Mouse (Mus musculus) liver, embryonic 14.5 days (tissue): ENCODE results near the gene Stk35. TPM values are rescaled to one million over a fixed set of nuclear protein-coding genes. Genes with fewer than 3 reads are reported as not detected.

Source experiments
- ATAC-seq: fragments of 200-750 bp; cut with Nextera tagmentation; 2 replicates; pipeline ENCODE4 v1.8.0; 2017; ENCODE audit warnings: moderate number of reproducible peaks, mild to moderate bottlenecking, moderate library complexity; ENCODE audit not compliant: insufficient read depth
- DNase-seq, 3 experiments: peaks; one replicate each; pipeline ENCODE4 v3.0.0-alpha.2; 2012 to 2013; ENCODE audit warnings: low read depth in 3 of 3, low spot score in 3 of 3
- H3K27ac ChIP-seq: fragments of 300-500 bp; sonication (generic); 2 replicates; pipeline ENCODE4 v1.5.1; 2014; ENCODE audit warnings: moderate library complexity, mild to moderate bottlenecking, control low read depth, inconsistent platforms
- H3K27me3 ChIP-seq: fragments of 300-500 bp; sonication (generic); 2 replicates; pipeline ENCODE4 v1.6.1; 2014; ENCODE audit warnings: mild to moderate bottlenecking, low read length, moderate library complexity; ENCODE audit not compliant: control insufficient read depth, insufficient read depth
- H3K36me3 ChIP-seq: fragments of 300-500 bp; sonication (generic); replicated peaks from 2 replicates; pipeline ENCODE4 v1.6.1; 2014; ENCODE audit warnings: low read depth; ENCODE audit not compliant: control insufficient read depth, insufficient read depth
- H3K4me1 ChIP-seq, 2 experiments: fragments of 200-500 bp in 1 of 2; fragments of 300-500 bp in 1 of 2; sonication (generic) in 1 of 2; replicated peaks; 2 replicates each; pipeline ENCODE4 v1.6.1; 2012 to 2014; ENCODE audit warnings: antibody characterized with exemption in 1 of 2, inconsistent platforms in 1 of 2, low read length in 1 of 2; ENCODE audit not compliant: control insufficient read depth in 2 of 2, insufficient read depth in 2 of 2
- H3K4me2 ChIP-seq: fragments of 300-500 bp; sonication (generic); 2 replicates; pipeline ENCODE4 v1.6.1; 2014; ENCODE audit warnings: low read depth, mild to moderate bottlenecking, control low read depth, moderate library complexity
- H3K4me3 ChIP-seq, 2 experiments: fragments of 200-500 bp in 1 of 2; fragments of 300-500 bp in 1 of 2; sonication (generic) in 1 of 2; 2 replicates each; pipeline ENCODE4 v1.5.1; 2012 to 2014; ENCODE audit warnings: low read depth in 2 of 2, low read length in 2 of 2, mild to moderate bottlenecking in 2 of 2, control low read depth in 1 of 2, inconsistent platforms in 1 of 2, moderate library complexity in 1 of 2; ENCODE audit not compliant: insufficient read depth in 1 of 2
- H3K9ac ChIP-seq: fragments of 300-500 bp; sonication (generic); replicated peaks from 2 replicates; pipeline ENCODE4 v1.6.1; 2014; ENCODE audit warnings: mild to moderate bottlenecking, control low read depth, moderate library complexity
- H3K9me3 ChIP-seq: fragments of 300-500 bp; sonication (generic); 2 replicates; pipeline ENCODE4 v1.6.1; 2016; ENCODE audit warnings: low read length, mixed read lengths; ENCODE audit not compliant: control insufficient read depth
- CTCF ChIP-seq: IDR thresholded peaks from 2 replicates; pipeline ENCODE4 v1.5.1; 2016; ENCODE audit warnings: antibody characterized with exemption, low read depth, control low read depth
- EP300 ChIP-seq: IDR thresholded peaks from 2 replicates; pipeline ENCODE4 v1.6.1; 2016; ENCODE audit warnings: antibody characterized with exemption, low read depth
- WGBS: fragments of 180-500 bp; shearing (Covaris S2); extraction: QIAGEN DNeasy Blood & Tissue Kit; methylation state at CpG from one replicate; pipeline ENCODE4 v1.1.7; 2014; ENCODE audit not compliant: insufficient replicate concordance; 5-methylcytosine and 5-hydroxymethylcytosine counted together
- polyA plus RNA-seq, 2 experiments: library from polyadenylated mRNA; depleted of rRNA in 1 of 2; stranded (reverse) in 1 of 2; unstranded in 1 of 2; fragments of >200 nt; fragmentation: Nextera tagmentation in 1 of 2; extraction: Ambion mirVana in 1 of 2; gene quantifications; 2 replicates each; pipeline versions ENCODE4 v1.2.1 to v1.2.3; 2012 to 2014

The Stk35 gene
- polyA plus RNA-seq, 2 experiments: 4.9 to 5.8 TPM

DNA sequence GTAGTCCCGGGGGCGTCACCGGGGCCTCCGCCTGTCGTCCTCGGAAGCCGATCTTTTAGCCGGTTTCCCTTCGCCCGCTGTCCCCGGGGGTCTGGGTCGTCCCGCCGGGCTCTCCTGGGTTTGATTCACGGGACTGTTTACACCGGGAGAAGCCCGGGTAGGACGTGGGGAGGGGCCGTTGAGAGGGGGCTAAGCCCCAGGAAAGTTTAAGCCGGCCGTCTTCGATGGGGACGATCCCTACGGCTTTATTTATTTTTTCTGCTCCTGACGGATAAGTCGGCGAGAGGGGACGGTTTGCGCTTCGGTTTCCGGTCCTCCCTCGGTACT, 550 bp downstream of the Stk35 start:
- under 1% methylated on average over 30 of the region's 32 CpGs for WGBS
- peak overlapping the region; percentile 47 for H3K27ac ChIP-seq
- H3K4me1 ChIP-seq: peaks cover 11 to 12% of the 10 kb centered on the region in 2 experiments
- H3K4me2 ChIP-seq: peak overlapping the region; percentile 77
- no peak for ATAC-seq
- TF ChIP-seq CTCF: no peak
- no peak for TF ChIP-seq EP300
- no peak for DNase-seq
- H3K4me3 ChIP-seq: peak overlapping the region; percentile 81 to 90
- H3K9ac ChIP-seq: peak overlapping the region; percentile 93
- peaks cover 11% of the 10 kb centered on the region for H3K36me3 ChIP-seq
- no peaks in the 10 kb centered on the region for H3K9me3 ChIP-seq
- H3K27me3 ChIP-seq: no peaks in the 10 kb centered on the region

- H3K4me2 ChIP-seq: peak overlapping the region; percentile 77
- H3K36me3 ChIP-seq: peaks cover 11% of the 10 kb centered on the region
- peak overlapping the region; percentile 47 for H3K27ac ChIP-seq
- H3K9ac ChIP-seq: peak overlapping the region; percentile 93
- under 1% methylated on average over 73 of the region's 73 CpGs for WGBS
- ATAC-seq (peak; percentile 72), DNase-seq (peak; percentile 60 to 65 (median 60))
- no peaks in the 10 kb centered on the region for H3K27me3 ChIP-seq
- peaks cover 11 to 12% of the 10 kb centered on the region in 2 experiments for H3K4me1 ChIP-seq
- no peak for TF ChIP-seq EP300
- peak; percentile 9; the same call in 1 of the 2 replicates for TF ChIP-seq CTCF
- peak overlapping the region; percentile 81 to 90 for H3K4me3 ChIP-seq
- no peaks in the 10 kb centered on the region for H3K9me3 ChIP-seq
Observed at GRCm38 (mm10) chr2:129801231-129802029, 1.1 kb downstream of the Stk35 start.

GRCm38 (mm10) chr2:129805486-129805885, 5.2 kb downstream of the Stk35 start:
- H3K9me3 ChIP-seq: no peaks in the 10 kb centered on the region
- no peak overlapping the region; the same call in 1 of the 2 replicates for H3K9ac ChIP-seq
- TF ChIP-seq CTCF (no peak), EP300 (no peak)
- ATAC-seq: no peak
- no peak overlapping the region for H3K4me2 ChIP-seq
- DNase-seq: no peak
- H3K27me3 ChIP-seq: no peaks in the 10 kb centered on the region
- H3K27ac ChIP-seq: no peak overlapping the region
- H3K4me1 ChIP-seq: peaks cover 6 to 8% of the 10 kb centered on the region in 2 experiments; a peak in 3 of 4 replicates
- no peak overlapping the region for H3K4me3 ChIP-seq
- peaks cover 20% of the 10 kb centered on the region for H3K36me3 ChIP-seq
- WGBS: 74% methylated on average over 4 of the region's 4 CpGs

- H3K36me3 ChIP-seq: peaks cover 27% of the 10 kb centered on the region
- 79% methylated on average over 2 of the region's 2 CpGs for WGBS
- no peak for DNase-seq
Observed at GRCm38 (mm10) chr2:129806486-129806885, 6.2 kb downstream of the Stk35 start.

DNA sequence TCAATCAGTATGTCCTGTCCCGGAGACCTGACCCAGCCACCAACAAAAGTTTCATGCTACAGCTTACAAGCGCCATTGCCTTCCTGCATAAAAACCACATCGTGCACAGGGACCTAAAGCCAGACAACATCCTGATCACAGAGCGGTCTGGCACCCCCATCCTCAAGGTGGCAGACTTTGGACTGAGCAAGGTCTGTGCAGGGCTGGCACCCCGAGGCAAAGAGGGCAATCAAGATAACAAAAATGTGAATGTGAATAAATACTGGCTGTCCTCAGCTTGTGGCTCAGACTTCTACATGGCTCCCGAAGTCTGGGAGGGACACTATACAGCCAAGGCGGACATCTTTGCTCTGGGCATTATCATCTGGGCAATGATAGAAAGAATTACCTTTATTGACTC, 10.2 kb downstream of the Stk35 start:
- no peak overlapping the region for H3K9ac ChIP-seq
- peaks cover 25% of the 10 kb centered on the region for H3K36me3 ChIP-seq
- no peaks in the 10 kb centered on the region for H3K9me3 ChIP-seq
- WGBS: 82% methylated on average over 7 of the region's 7 CpGs
- H3K4me3 ChIP-seq: no peak overlapping the region
- peaks cover 6 to 14% of the 10 kb centered on the region in 2 experiments; a peak in 3 of 4 replicates for H3K4me1 ChIP-seq
- ATAC-seq (no peak), DNase-seq (no peak)
- TF ChIP-seq EP300 (no peak), CTCF (no peak)
- no peak overlapping the region for H3K27ac ChIP-seq
- no peak overlapping the region for H3K4me2 ChIP-seq
- no peaks in the 10 kb centered on the region for H3K27me3 ChIP-seq

More at GRCm38 (mm10) chr2:129806486-129806885, 6.2 kb downstream of the Stk35 start:
- TF ChIP-seq EP300 (no peak), CTCF (no peak)
- H3K4me1 ChIP-seq: peaks cover 6 to 8% of the 10 kb centered on the region in 2 experiments; a peak in 3 of 4 replicates
- no peak for ATAC-seq
- no peaks in the 10 kb centered on the region for H3K27me3 ChIP-seq
- H3K9ac ChIP-seq: no peak overlapping the region
- no peak overlapping the region for H3K27ac ChIP-seq
- no peaks in the 10 kb centered on the region for H3K9me3 ChIP-seq
- H3K4me2 ChIP-seq: no peak overlapping the region
- no peak overlapping the region for H3K4me3 ChIP-seq
